Mouse (Mus musculus) bone marrow macrophage, adult 2 months (primary cell): ENCODE data around the gene Frmd4b.

Experiments
- CTCF ChIP-seq: IDR thresholded peaks from 2 replicates; pipeline ENCODE4 v1.5.1; 2012; ENCODE audit warnings: low read depth, mild to moderate bottlenecking, low read length, moderate library complexity
- POLR2A ChIP-seq: IDR thresholded peaks from 2 replicates; pipeline ENCODE4 v1.6.1; 2012; ENCODE audit warnings: mild to moderate bottlenecking, low read depth, low read length, borderline replicate concordance

GRCm38 (mm10) chr6:97655986-97656385 lies 38.6 kb upstream of the Frmd4b start:
- TF ChIP-seq POLR2A = no peak
- no peak for TF ChIP-seq CTCF
